Mouse (Mus musculus): Measurements from ENCODE around the gene Lgr4.

DNA sequence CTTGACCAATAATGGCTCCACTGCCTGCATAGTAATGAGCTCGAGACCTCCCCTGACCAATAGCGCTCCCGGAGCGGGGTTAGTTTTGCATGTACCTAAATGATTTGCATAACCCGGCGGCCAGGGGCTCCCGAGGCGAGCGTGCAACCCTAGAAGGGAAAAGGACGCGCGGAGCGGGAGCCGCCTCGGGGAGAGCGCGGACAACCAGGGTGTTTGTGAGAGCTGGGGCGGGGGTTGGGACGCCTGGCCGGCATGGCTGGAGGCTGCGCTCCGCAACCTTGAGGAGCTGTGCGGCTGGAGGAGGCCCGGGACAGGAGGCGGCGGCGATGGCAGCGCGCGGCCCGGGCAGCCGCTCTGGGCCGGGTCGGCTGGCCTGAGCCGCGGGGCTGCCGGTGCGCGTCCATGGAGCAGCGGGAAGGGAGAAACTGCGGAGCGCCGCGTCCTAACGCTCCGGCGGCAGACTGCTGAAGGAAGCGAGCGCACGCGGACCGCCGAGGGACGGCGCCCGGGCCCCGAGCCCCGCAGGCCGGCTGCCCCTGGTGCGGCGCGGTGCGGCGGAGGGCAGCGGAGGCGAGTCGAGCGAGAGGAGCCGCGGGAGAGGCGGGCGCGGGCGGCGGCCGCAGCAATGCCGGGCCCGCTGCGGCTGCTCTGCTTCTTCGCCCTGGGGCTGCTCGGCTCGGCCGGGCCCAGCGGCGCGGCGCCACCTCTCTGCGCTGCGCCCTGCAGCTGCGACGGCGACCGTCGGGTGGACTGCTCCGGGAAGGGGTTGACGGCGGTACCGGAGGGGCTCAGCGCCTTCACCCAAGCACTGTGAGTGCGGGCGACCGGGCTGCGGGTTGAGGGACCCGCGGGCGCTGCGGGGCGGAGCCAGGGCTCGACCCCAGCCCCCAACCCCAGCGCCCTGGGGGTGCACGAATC lies at the start of gene Lgr4:
- TF ChIP-seq GATA1 (IDR thresholded peaks at IDR 0.05; ENCODE audit: borderline replicate concordance, low read length) = no peak
- no peak for TF ChIP-seq FLI1 (IDR thresholded peaks at IDR 0.05; ENCODE audit: low read length)

Measured in megakaryocyte, embryonic 14.5 days (primary cell).